Mouse (Mus musculus): ENCODE measurements around the gene Sephs1.
"Not testable (repeated sequence)": the region's sequence is repeated elsewhere in the genome, so short reads cannot be mapped to it uniquely, and the experiment has no call there.

The Sephs1 gene

GRCm38 (mm10) chr2:4907120-4907519 is 25.8 kb downstream of the Sephs1 start:
- DNase-seq (ENCODE audit: low read depth, low spot score): no peak

- no peak for DNase-seq (ENCODE audit: low read depth, low spot score)
These were observed 26.6 kb downstream of the Sephs1 start for GRCm38 (mm10) chr2:4907916-4908315.

- DNase-seq (ENCODE audit: low read depth, low spot score): no peak
These were observed 27.5 kb downstream of the Sephs1 start for GRCm38 (mm10) chr2:4908771-4909315.

- no peak for DNase-seq (ENCODE audit: low read depth, low spot score)
These were observed 28.5 kb downstream of the Sephs1 start for GRCm38 (mm10) chr2:4909909-4910308.

DNA sequence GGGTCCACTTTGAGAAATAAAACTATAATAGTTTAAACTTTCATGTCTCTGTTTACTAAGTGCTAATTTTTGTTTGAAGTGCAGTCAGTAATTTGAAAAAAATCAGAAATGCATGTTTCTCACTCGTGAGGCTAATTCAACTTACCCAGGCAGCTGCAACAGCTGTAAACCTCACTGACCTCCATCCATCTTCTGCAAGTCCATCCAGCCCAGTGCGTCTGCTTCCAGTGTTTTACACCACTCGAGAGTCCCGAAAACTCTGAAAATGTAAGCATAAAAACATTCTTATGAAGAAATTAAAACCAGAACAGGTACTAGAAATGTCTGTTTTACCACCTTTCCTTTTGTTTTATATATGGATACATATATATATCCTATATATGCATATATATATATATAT is 29.2 kb downstream of the Sephs1 start:
- DNase-seq (ENCODE audit: low read depth, low spot score): no peak

DNA sequence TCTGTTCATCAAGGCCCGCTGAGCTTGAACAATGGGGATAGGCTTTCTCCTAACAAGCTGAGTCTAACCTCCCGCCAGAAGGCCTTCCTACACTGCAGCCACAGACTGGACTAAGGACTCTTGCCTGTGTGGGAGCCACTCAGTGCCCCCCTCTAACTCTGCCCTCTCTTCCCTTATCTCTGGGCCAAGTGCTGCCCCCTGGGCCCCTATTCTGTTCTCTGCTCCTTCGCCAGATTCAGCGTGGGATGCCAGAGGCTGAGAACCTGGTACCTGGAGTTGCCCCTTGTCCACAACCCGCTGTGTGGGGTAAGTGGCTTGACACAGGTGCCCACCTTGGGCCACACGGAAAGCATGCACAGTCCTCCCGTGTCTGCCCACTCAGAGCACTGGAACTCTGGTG is 32.6 kb downstream of the Sephs1 start:
- DNase-seq (ENCODE audit: low read depth, low spot score): no peak

- peak; percentile 36 for DNase-seq (ENCODE audit: low read depth, low spot score)
These were observed 34.7 kb downstream of the Sephs1 start for GRCm38 (mm10) chr2:4916037-4916436.

DNA sequence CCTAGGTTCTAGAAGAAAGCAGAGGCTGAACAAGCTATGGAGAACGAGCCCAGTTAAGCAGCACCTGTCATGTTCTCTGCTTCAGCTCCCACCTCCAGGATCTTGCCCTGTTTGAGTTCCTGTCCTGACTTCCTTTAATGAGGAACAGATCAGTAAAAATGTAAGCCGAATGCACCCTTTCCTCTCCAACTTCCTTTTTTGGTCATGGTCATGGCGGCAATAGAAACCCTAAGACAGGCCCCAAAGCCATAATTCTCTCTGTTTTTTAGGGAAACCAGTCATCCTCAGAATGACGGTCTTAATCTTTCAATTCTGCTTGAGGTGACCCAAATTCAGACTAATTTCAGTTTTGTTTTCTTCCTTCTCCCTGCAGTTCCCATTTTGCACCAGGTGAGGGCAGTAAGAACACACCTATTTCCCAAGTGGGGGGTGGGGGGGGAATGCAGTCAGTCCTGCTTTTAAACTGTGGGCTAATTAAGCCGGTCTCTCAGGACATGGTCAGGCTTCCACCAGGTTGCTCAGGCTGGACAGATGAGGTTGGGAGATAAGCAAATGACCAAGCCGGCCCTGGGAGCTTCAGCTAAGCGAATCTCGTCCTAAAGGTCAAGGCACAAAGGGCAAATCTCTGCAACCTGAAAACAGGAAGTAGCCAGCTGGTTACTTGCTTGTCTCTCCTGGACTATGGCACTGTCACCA is 36.1 kb downstream of the Sephs1 start:
- DNase-seq (ENCODE audit: low read depth, low spot score): peak; percentile 80

DNA sequence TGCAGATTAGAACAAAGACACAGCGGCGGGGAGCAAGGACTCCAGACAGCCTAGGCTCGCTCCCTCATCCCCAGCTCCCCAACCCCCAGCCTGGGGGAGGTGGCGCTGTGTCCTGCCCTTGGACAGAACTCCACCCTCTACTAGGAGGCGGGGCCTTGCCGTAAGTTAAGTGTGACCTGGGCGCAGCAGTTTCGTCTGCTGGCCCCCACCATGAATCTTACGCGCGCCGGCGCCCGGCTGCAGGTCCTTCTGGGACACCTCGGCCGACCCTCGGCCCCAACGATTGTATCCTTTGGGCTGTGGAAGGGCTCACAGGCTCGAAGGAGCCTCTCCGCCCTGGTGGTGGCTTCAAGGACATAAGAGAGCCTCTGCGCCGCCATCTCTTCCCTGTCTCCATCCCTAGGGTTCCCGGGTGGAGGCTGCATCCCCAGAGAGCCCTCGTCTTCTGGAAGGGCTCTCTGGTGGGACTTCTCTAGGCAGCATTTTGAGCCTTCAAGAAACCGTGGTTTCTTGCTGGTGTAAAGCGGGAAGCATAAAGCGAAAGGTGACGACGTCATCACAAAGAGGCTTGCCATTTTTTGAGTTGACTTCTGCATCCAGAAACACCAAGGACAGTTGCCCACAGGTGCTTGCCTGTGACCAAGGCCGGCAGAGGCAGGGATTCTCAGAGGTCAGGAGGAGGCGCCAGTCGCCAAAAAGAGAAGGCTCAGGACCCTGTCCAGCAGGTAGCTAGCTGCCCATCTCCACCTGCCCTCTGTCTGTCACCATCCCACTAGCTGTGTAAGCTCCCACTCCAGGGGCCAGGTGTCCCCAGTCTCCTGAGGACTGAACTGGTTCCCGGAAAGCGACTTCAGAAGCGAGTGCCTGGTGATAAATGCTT is 37.7 kb downstream of the Sephs1 start, which contains the start of gene Phyh:
Gene Phyh (plus strand): TSS at position 160 of the 880 bp plus-strand sequence.
- DNase-seq (ENCODE audit: low read depth, low spot score): peak; percentile 95

- DNase-seq (ENCODE audit: low read depth, low spot score): no peak
These were observed 39.7 kb downstream of the Sephs1 start for GRCm38 (mm10) chr2:4921019-4921418.

DNA sequence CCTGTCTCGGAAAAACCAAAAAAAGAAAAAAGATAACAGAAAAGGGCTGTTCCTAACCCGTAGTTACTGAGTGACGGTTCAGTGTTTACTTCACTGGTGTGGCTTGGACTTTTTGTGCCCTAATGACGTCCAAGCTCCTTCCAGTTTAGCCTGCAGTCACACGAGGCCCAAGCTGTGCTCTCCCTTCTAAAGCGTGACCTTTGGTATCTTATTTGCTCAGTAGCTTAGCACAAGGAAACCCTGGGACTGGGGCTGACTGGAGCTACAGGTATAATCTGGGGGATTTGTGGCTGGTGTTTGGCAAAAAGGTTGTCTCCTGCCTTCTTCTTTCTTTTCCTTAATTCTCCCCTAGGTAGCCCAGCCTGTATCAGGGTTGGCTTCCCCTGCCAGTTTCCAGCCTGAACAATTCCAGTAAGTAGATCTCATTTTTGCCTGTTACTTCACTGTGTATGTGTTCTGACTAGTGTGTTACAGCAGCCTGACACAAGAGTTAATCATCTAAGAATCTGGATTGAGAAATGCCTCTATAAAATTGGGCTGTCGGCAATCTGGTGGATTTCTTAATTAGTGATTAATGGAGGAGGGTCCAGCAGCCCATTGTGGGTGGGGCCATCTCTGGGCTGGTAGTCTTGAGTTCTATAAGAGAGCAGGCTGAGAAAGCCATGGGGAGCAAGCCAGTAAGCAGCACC is 41.3 kb downstream of the Sephs1 start:
- DNase-seq (ENCODE audit: low read depth, low spot score): no peak

- no peak for DNase-seq (ENCODE audit: low read depth, low spot score)
These were observed 46.0 kb downstream of the Sephs1 start for GRCm38 (mm10) chr2:4927391-4927790.

GRCm38 (mm10) chr2:4929230-4929629 is 47.9 kb downstream of the Sephs1 start:
- no peak for DNase-seq (ENCODE audit: low read depth, low spot score)

DNA sequence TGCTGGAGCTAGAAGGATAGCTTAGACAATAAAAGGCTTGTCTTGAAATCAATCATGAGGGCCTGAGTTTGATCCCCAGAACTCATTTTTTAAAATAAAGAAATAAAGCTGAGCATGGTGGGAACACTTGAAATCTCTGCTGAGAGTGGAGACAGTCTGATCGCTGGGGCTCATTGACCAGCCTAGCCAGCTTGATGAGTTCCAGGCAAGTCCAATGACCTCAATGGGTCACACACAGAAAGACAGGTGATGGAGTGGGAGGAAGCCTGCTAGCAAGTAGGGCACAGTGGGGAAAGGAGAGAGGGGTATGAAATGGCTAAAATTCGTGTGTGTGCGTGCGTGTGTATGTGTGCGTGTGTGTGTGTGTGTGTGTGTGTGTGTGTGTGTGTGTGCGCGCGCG is 53.2 kb downstream of the Sephs1 start:
- no peak for DNase-seq (ENCODE audit: low read depth, low spot score)

- DNase-seq (ENCODE audit: low read depth, low spot score): no peak
These were observed 56.6 kb downstream of the Sephs1 start for GRCm38 (mm10) chr2:4937931-4938330.

- peak; percentile 61 for DNase-seq (ENCODE audit: low read depth, low spot score)
These were observed 59.5 kb downstream of the Sephs1 start for GRCm38 (mm10) chr2:4940861-4941260.

DNA sequence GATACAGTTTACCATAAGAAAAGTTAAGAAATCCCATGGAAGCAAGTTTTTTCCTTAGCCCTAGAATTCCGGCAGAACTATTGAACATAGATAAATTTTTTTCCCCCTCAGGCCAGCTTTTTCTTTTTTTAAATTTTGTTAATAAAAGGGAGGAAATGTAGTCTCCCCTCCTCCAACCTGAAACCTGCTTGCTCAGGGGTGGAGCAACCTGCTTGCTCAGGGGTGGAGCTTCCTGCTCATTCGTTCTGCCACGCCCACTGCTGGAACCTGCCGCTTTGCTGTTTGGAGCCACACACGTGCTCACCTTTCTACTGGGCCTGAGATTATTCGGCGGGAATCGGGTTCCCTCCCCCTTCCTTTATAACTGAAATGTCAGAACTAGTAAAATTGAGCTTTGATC is 68.3 kb downstream of the Sephs1 start:
- not testable (repeated sequence) for DNase-seq (ENCODE audit: low read depth, low spot score)

- DNase-seq (ENCODE audit: low read depth, low spot score): no peak
These were observed 69.6 kb downstream of the Sephs1 start for GRCm38 (mm10) chr2:4950986-4951385.

DNA sequence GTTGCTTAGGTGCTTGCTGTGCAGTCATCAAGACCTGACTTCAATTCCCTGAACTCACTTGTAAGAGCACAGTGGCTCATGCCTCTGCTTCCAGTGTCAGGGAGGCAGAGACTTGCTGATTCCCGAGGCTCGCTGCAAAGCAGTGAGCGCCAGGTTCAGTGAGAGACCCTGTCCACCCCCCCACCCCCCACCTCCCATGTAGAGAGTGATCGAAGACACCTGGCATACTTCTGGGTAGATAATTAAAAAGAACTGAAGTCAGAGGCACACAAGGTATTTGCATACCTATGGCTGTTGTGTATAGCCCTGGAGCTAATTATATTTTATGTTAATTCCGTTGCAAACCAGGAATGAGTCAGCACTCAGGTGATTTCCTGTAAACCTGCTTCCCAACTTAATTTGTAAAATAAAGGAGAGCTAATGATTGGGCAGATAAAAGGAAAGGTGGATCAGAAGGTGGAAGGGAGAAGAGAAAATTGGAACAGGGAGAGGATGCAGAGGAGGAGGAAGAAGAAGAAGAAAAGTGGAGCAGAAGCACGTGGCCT is 72.9 kb downstream of the Sephs1 start:
- peak; percentile 68 for DNase-seq (ENCODE audit: low read depth, low spot score)

DNA sequence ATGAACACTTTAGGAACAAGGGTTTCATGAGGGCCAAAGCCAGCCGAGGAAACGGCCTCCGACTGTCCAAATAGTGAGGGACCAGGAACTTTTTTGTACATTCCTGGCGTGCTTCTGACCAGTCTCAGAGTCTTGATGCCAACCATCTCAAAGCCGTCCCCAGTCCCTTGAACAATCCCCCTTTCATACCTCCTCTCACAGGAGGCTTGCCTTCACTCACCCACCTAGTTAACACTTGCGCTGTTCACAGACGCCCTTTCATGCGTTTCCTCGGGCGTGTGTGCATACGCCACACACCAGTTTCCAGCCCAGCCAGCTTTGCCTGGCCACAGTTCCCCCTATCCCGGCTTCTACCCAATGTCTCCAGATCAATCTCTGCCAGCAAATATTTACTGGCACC is 76.7 kb downstream of the Sephs1 start:
- peak; percentile 41 for DNase-seq (ENCODE audit: low read depth, low spot score)
